Mouse (Mus musculus): ENCODE data around the gene Slc12a3. TPM values are rescaled to one million over a fixed set of nuclear protein-coding genes. Genes with fewer than 3 reads are reported as not detected.

Gene Slc12a3
- polyA plus RNA-seq, 1 experiment from 2014 or later, result 0.21 TPM

GRCm38 (mm10) chr8:94296312-94296991 is 32.5 kb upstream of the Slc12a3 start:
- no peaks in the 10 kb centered on the region for H3K27me3 ChIP-seq (replicated peaks; ENCODE audit: control insufficient read depth, insufficient read depth, low read length)
- ATAC-seq, result 0 out of 2 replicates have a peak, but pooled peaks have one; percentile 34
- H3K36me3 ChIP-seq (ENCODE audit: control insufficient read depth, insufficient read depth, low read length), result peaks cover 11% of the 10 kb centered on the region
- no peaks in the 10 kb centered on the region; the same call in 1 of the 2 replicates for H3K4me1 ChIP-seq (ENCODE audit: control insufficient read depth, insufficient read depth, low read depth, low read length)
- 77% methylated on average over 9 of the region's 9 CpGs for WGBS
- no peak overlapping the region for H3K4me3 ChIP-seq (ENCODE audit: low read length)
- no peaks in the 10 kb centered on the region for H3K9me3 ChIP-seq (ENCODE audit: control insufficient read depth, low read length)
- H3K4me2 ChIP-seq (ENCODE audit: low read length), result no peak overlapping the region
- no peak overlapping the region for H3K27ac ChIP-seq (ENCODE audit: low read depth, low read length)
- no peak overlapping the region for H3K9ac ChIP-seq (ENCODE audit: low read depth, low read length)

- H3K9ac ChIP-seq (ENCODE audit: low read depth, low read length), result no peak overlapping the region
These were observed 31.9 kb upstream of the Slc12a3 start for GRCm38 (mm10) chr8:94297101-94297500.

GRCm38 (mm10) chr8:94300809-94301208 is 28.2 kb upstream of the Slc12a3 start:
- no peak for ATAC-seq
- Histone ChIP-seq H3K27ac (ENCODE audit: low read depth, low read length) (no peak overlapping the region), H3K4me2 (ENCODE audit: low read length) (no peak overlapping the region), H3K9ac (ENCODE audit: low read depth, low read length) (no peak overlapping the region), H3K36me3 (ENCODE audit: control insufficient read depth, insufficient read depth, low read length) (peaks cover 34% of the 10 kb centered on the region), H3K4me1 (ENCODE audit: control insufficient read depth, insufficient read depth, low read depth, low read length) (no peaks in the 10 kb centered on the region), H3K9me3 (ENCODE audit: control insufficient read depth, low read length) (no peaks in the 10 kb centered on the region), H3K4me3 (ENCODE audit: low read length) (no peak overlapping the region), H3K27me3 (replicated peaks; ENCODE audit: control insufficient read depth, insufficient read depth, low read length) (no peaks in the 10 kb centered on the region)
- 71% methylated on average over 4 of the region's 4 CpGs for WGBS

More at GRCm38 (mm10) chr8:94297101-94297500, 31.9 kb upstream of the Slc12a3 start:
- Histone ChIP-seq H3K9me3 (ENCODE audit: control insufficient read depth, low read length) (no peaks in the 10 kb centered on the region), H3K4me3 (ENCODE audit: low read length) (no peak overlapping the region), H3K36me3 (ENCODE audit: control insufficient read depth, insufficient read depth, low read length) (peaks cover 15% of the 10 kb centered on the region), H3K27me3 (replicated peaks; ENCODE audit: control insufficient read depth, insufficient read depth, low read length) (no peaks in the 10 kb centered on the region), H3K4me2 (ENCODE audit: low read length) (no peak overlapping the region), H3K4me1 (ENCODE audit: control insufficient read depth, insufficient read depth, low read depth, low read length) (no peaks in the 10 kb centered on the region; the same call in 1 of the 2 replicates), H3K27ac (ENCODE audit: low read depth, low read length) (peak overlapping the region; percentile 44; the same call in 1 of the 2 replicates)
- 51% methylated on average over 6 of the region's 6 CpGs for WGBS
- 0 out of 2 replicates have a peak, but pooled peaks have one; percentile 50 for ATAC-seq

- 85% methylated on average over 2 of the region's 2 CpGs for WGBS
- ATAC-seq, result no peak
- Histone ChIP-seq H3K4me2 (ENCODE audit: low read length) (no peak overlapping the region), H3K4me1 (ENCODE audit: control insufficient read depth, insufficient read depth, low read depth, low read length) (no peaks in the 10 kb centered on the region), H3K36me3 (ENCODE audit: control insufficient read depth, insufficient read depth, low read length) (peaks cover 54% of the 10 kb centered on the region), H3K9ac (ENCODE audit: low read depth, low read length) (no peak overlapping the region), H3K27me3 (replicated peaks; ENCODE audit: control insufficient read depth, insufficient read depth, low read length) (no peaks in the 10 kb centered on the region), H3K4me3 (ENCODE audit: low read length) (no peak overlapping the region), H3K27ac (ENCODE audit: low read depth, low read length) (no peak overlapping the region), H3K9me3 (ENCODE audit: control insufficient read depth, low read length) (no peaks in the 10 kb centered on the region)
These were observed 24.6 kb upstream of the Slc12a3 start for GRCm38 (mm10) chr8:94304412-94304811.

GRCm38 (mm10) chr8:94306989-94307513 is 21.9 kb upstream of the Slc12a3 start:
- H3K4me2 ChIP-seq (ENCODE audit: low read length), result no peak overlapping the region
- H3K4me1 ChIP-seq (ENCODE audit: control insufficient read depth, insufficient read depth, low read depth, low read length), result no peaks in the 10 kb centered on the region
- H3K36me3 ChIP-seq (ENCODE audit: control insufficient read depth, insufficient read depth, low read length), result peaks cover 61% of the 10 kb centered on the region
- H3K9me3 ChIP-seq (ENCODE audit: control insufficient read depth, low read length), result no peaks in the 10 kb centered on the region
- no peak overlapping the region for H3K4me3 ChIP-seq (ENCODE audit: low read length)
- H3K27ac ChIP-seq (ENCODE audit: low read depth, low read length), result no peak overlapping the region
- no peaks in the 10 kb centered on the region for H3K27me3 ChIP-seq (replicated peaks; ENCODE audit: control insufficient read depth, insufficient read depth, low read length)
- no peak overlapping the region for H3K9ac ChIP-seq (ENCODE audit: low read depth, low read length)
- WGBS, result 90% methylated on average over 7 of the region's 7 CpGs
- no peak for ATAC-seq

- H3K4me2 ChIP-seq (ENCODE audit: low read length), result no peak overlapping the region
- H3K36me3 ChIP-seq (ENCODE audit: control insufficient read depth, insufficient read depth, low read length), result peaks cover 59% of the 10 kb centered on the region
- no peak overlapping the region for H3K27ac ChIP-seq (ENCODE audit: low read depth, low read length)
- no peak overlapping the region for H3K9ac ChIP-seq (ENCODE audit: low read depth, low read length)
- H3K4me1 ChIP-seq (ENCODE audit: control insufficient read depth, insufficient read depth, low read depth, low read length), result no peaks in the 10 kb centered on the region
- no peak for ATAC-seq
- WGBS, result 88% methylated on average over 9 of the region's 9 CpGs
- H3K9me3 ChIP-seq (ENCODE audit: control insufficient read depth, low read length), result no peaks in the 10 kb centered on the region
- H3K27me3 ChIP-seq (replicated peaks; ENCODE audit: control insufficient read depth, insufficient read depth, low read length), result no peaks in the 10 kb centered on the region
- H3K4me3 ChIP-seq (ENCODE audit: low read length), result no peak overlapping the region
These were observed 21.3 kb upstream of the Slc12a3 start for GRCm38 (mm10) chr8:94307652-94308051.

GRCm38 (mm10) chr8:94314069-94314468 is 14.9 kb upstream of the Slc12a3 start:
- ATAC-seq, result no peak
- no peaks in the 10 kb centered on the region for H3K4me1 ChIP-seq (ENCODE audit: control insufficient read depth, insufficient read depth, low read depth, low read length)
- WGBS, result 83% methylated on average over 2 of the region's 2 CpGs
- no peaks in the 10 kb centered on the region for H3K27me3 ChIP-seq (replicated peaks; ENCODE audit: control insufficient read depth, insufficient read depth, low read length)
- no peaks in the 10 kb centered on the region for H3K9me3 ChIP-seq (ENCODE audit: control insufficient read depth, low read length)
- no peak overlapping the region for H3K9ac ChIP-seq (ENCODE audit: low read depth, low read length)
- H3K4me2 ChIP-seq (ENCODE audit: low read length), result no peak overlapping the region
- no peak overlapping the region for H3K27ac ChIP-seq (ENCODE audit: low read depth, low read length)
- H3K36me3 ChIP-seq (ENCODE audit: control insufficient read depth, insufficient read depth, low read length), result peaks cover 36% of the 10 kb centered on the region
- H3K4me3 ChIP-seq (ENCODE audit: low read length), result no peak overlapping the region

GRCm38 (mm10) chr8:94317249-94317648 is 11.8 kb upstream of the Slc12a3 start:
- Histone ChIP-seq H3K4me3 (ENCODE audit: low read length) (no peak overlapping the region), H3K4me2 (ENCODE audit: low read length) (no peak overlapping the region), H3K36me3 (ENCODE audit: control insufficient read depth, insufficient read depth, low read length) (peaks cover 14% of the 10 kb centered on the region), H3K4me1 (ENCODE audit: control insufficient read depth, insufficient read depth, low read depth, low read length) (no peaks in the 10 kb centered on the region), H3K9me3 (ENCODE audit: control insufficient read depth, low read length) (no peaks in the 10 kb centered on the region), H3K27ac (ENCODE audit: low read depth, low read length) (no peak overlapping the region), H3K27me3 (replicated peaks; ENCODE audit: control insufficient read depth, insufficient read depth, low read length) (no peaks in the 10 kb centered on the region), H3K9ac (ENCODE audit: low read depth, low read length) (no peak overlapping the region)
- ATAC-seq, result no peak
- WGBS, result 96% methylated on average over 2 of the region's 2 CpGs

- Histone ChIP-seq H3K36me3 (ENCODE audit: control insufficient read depth, insufficient read depth, low read length) (peaks cover 13% of the 10 kb centered on the region), H3K9me3 (ENCODE audit: control insufficient read depth, low read length) (no peaks in the 10 kb centered on the region), H3K9ac (ENCODE audit: low read depth, low read length) (no peak overlapping the region), H3K4me1 (ENCODE audit: control insufficient read depth, insufficient read depth, low read depth, low read length) (no peaks in the 10 kb centered on the region), H3K4me2 (ENCODE audit: low read length) (no peak overlapping the region), H3K4me3 (ENCODE audit: low read length) (no peak overlapping the region), H3K27me3 (replicated peaks; ENCODE audit: control insufficient read depth, insufficient read depth, low read length) (no peaks in the 10 kb centered on the region), H3K27ac (ENCODE audit: low read depth, low read length) (no peak overlapping the region)
- no peak for ATAC-seq
- 94% methylated on average over 2 of the region's 2 CpGs for WGBS
These were observed 11.3 kb upstream of the Slc12a3 start for GRCm38 (mm10) chr8:94317691-94318090.

All from hindbrain, embryonic 16.5 days (tissue).